Mouse (Mus musculus): ENCODE results near the gene Bmp8b.

Gene Bmp8b

GRCm38 (mm10) chr4:123104651-123105450 is at the start of gene Bmp8b:
Bmp8b (plus strand) TSS chr4:123105165.
- 8% methylated on average over 75 of the region's 75 CpGs for WGBS

GRCm38 (mm10) chr4:123056560-123057109 is 48.3 kb upstream of the Bmp8b start:
- 58% methylated on average over 3 of the region's 3 CpGs for WGBS

GRCm38 (mm10) chr4:123057957-123058356 is 47.0 kb upstream of the Bmp8b start:
- WGBS, result 79% methylated on average over 1 of the region's 1 CpGs

GRCm38 (mm10) chr4:123061744-123062143 is 43.2 kb upstream of the Bmp8b start:
- WGBS, result 57% methylated on average over 5 of the region's 5 CpGs

- WGBS, result 85% methylated on average over 6 of the region's 6 CpGs
These were observed 36.3 kb upstream of the Bmp8b start for GRCm38 (mm10) chr4:123068646-123069045.

GRCm38 (mm10) chr4:123071266-123071966 is 33.5 kb upstream of the Bmp8b start:
- WGBS, result 23% methylated on average over 13 of the region's 13 CpGs

GRCm38 (mm10) chr4:123076928-123077327 is 28.0 kb upstream of the Bmp8b start:
- 83% methylated on average over 8 of the region's 8 CpGs for WGBS

- 73% methylated on average over 4 of the region's 4 CpGs for WGBS
These were observed 26.7 kb upstream of the Bmp8b start for GRCm38 (mm10) chr4:123078231-123078630.

GRCm38 (mm10) chr4:123080791-123081190 is 24.2 kb upstream of the Bmp8b start:
- 38% methylated on average over 13 of the region's 13 CpGs for WGBS

GRCm38 (mm10) chr4:123082283-123083163 is 22.4 kb upstream of the Bmp8b start:
- 75% methylated on average over 20 of the region's 20 CpGs for WGBS

GRCm38 (mm10) chr4:123083323-123083902 is 21.6 kb upstream of the Bmp8b start:
- WGBS, result 65% methylated on average over 13 of the region's 13 CpGs

GRCm38 (mm10) chr4:123085290-123085689 is 19.7 kb upstream of the Bmp8b start:
- WGBS, result 89% methylated on average over 2 of the region's 2 CpGs

GRCm38 (mm10) chr4:123086381-123086780 is 18.6 kb upstream of the Bmp8b start:
- 88% methylated on average over 4 of the region's 4 CpGs for WGBS

- WGBS, result 80% methylated on average over 5 of the region's 5 CpGs
These were observed 12.3 kb upstream of the Bmp8b start for GRCm38 (mm10) chr4:123092621-123093020.

- WGBS, result 70% methylated on average over 17 of the region's 17 CpGs
These were observed 11.7 kb upstream of the Bmp8b start for GRCm38 (mm10) chr4:123093064-123093776.

- WGBS, result 78% methylated on average over 9 of the region's 9 CpGs
These were observed 11.1 kb upstream of the Bmp8b start for GRCm38 (mm10) chr4:123093869-123094268.

GRCm38 (mm10) chr4:123105451-123105790 is 456 bp downstream of the Bmp8b start:
- WGBS, result 34% methylated on average over 24 of the region's 24 CpGs

- WGBS, result 91% methylated on average over 7 of the region's 7 CpGs
These were observed 964 bp downstream of the Bmp8b start for GRCm38 (mm10) chr4:123105929-123106328.

GRCm38 (mm10) chr4:123106864-123107263 is 1.9 kb downstream of the Bmp8b start:
- WGBS, result 95% methylated on average over 2 of the region's 2 CpGs

- WGBS, result 93% methylated on average over 5 of the region's 5 CpGs
These were observed 3.1 kb downstream of the Bmp8b start for GRCm38 (mm10) chr4:123108056-123108455.

- WGBS, result 47% methylated on average over 4 of the region's 4 CpGs
These were observed 5.8 kb downstream of the Bmp8b start for GRCm38 (mm10) chr4:123110751-123111150.
